Mouse (Mus musculus) liver, adult 2 months (tissue): ENCODE measurements around the gene Schip1.

ENCODE experiments used
- CTCF ChIP-seq: fragments of 200-500 bp; IDR thresholded peaks from 2 replicates; pipeline ENCODE4 v1.5.1; 2011; ENCODE audit warnings: low read depth, low read length, control low read depth
- POLR2A ChIP-seq: fragments of 200-500 bp; IDR thresholded peaks from 2 replicates; pipeline ENCODE4 v1.6.1; 2011; ENCODE audit warnings: low read length, control low read depth; ENCODE audit not compliant: insufficient read depth; ENCODE audit errors: extremely low read depth

DNA sequence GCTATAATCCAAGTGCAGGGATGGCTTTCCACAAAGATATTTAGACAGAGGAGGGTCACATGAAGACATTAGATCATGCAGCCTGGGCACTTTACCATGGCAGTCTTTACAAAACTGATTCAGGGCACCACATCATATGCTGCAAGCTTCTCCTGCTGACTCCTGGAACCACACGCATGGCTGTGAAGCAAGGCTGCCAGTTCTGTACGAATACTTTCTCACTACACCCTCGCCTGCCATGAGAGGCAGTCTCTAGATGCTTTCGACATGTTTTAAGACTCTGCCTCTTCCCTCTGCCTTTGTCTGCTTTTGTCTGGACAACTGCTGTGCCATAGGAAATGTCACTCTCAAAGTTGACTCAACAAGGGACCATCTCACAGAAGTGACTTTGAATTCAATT is 145.8 kb downstream of the Schip1 start:
- TF ChIP-seq POLR2A (no peak), CTCF (no peak)
